10 mouse cellular contexts compared by ENCODE assay signal in genomic region chr9:20738251-20738999, GRCm38 (mm10). TPM values are rescaled to one million over a fixed set of nuclear protein-coding genes. Genes with fewer than 3 reads are reported as not detected.
DNase-seq lines count a peak whose midpoint lies in the region; ATAC-seq and TF ChIP-seq lines count a peak whose summit lies in the region.
"Had no signal": no experiment of that assay in that cellular context is flagged by ENCODE, and none has a peak within 500 bp of the region (broad histone marks: within the 10 kb centered on the region; RNA-seq: fewer than 3 reads in every experiment).

No protein-coding gene starts in this region.

- H3K9me3 ChIP-seq in hindbrain, embryonic 11.5 days (ENCODE audit: control insufficient read depth, low read length): no peaks in the 10 kb centered on the region
- no peaks in the 10 kb centered on the region for H3K9me3 ChIP-seq in hindbrain, embryonic 10.5 days
- H3K9me3 ChIP-seq: megakaryocyte, embryonic 14.5 days had no signal

- TF ChIP-seq CTCF in spleen, adult 2 months (IDR thresholded peaks at IDR 0.05; ENCODE audit: extremely low read depth, insufficient read depth, insufficient read length, insufficient replicate concordance): peak; percentile 32; the same call in 1 of the 2 replicates
- TF ChIP-seq CTCF in brain, embryonic 14.5 days (IDR thresholded peaks at IDR 0.05; ENCODE audit: borderline replicate concordance, extremely low read depth, insufficient read depth, insufficient read length): peak; percentile 65; the same call in 1 of the 2 replicates

- no peak overlapping the region for H3K4me2 ChIP-seq in hindbrain, embryonic 11.5 days (replicated peaks; ENCODE audit: low read depth, low read length)

- H3K27ac ChIP-seq in hindbrain, embryonic 11.5 days (ENCODE audit: low read depth, low read length): no peak overlapping the region
- no peak overlapping the region for H3K27ac ChIP-seq in hindbrain, embryonic 10.5 days
- H3K27ac ChIP-seq in spleen, adult 2 months (ENCODE audit: insufficient read depth, low read length): no peak overlapping the region

- DNase-seq in hindbrain, embryonic 11.5 days (ENCODE audit: low spot score): peak; percentile 39
- DNase-seq in hindbrain, embryonic 10.5 days (ENCODE audit: low spot score): no peak
- DNase-seq in spleen, adult 2 months (ENCODE audit: low read depth in 1 of 2, low spot score in 2 of 2): no peak
- no peak for DNase-seq in spleen, postnatal 36 days (ENCODE audit: low spot score in 2 of 2)
- DNase-seq in brain, embryonic 14.5 days (ENCODE audit: low read depth): peak; percentile 62
- peak; percentile 63 for DNase-seq in splenic B cell, adult 2 months (ENCODE audit: low read depth, low spot score)
- no peak for DNase-seq in spleen, adult 18-20 months
- no peak for DNase-seq in gastrocnemius, postnatal 4 days (ENCODE audit: low spot score in 2 of 2)
- DNase-seq: adrenal gland, adult 2 months had no signal

- ATAC-seq in hindbrain, embryonic 11.5 days (ENCODE audit: low FRiP score): no peak

- TF ChIP-seq POLR2A in spleen, adult 2 months (IDR thresholded peaks at IDR 0.05; ENCODE audit: low read depth, low read length): no peak
- no peak for TF ChIP-seq POLR2A in brain, embryonic 14.5 days (IDR thresholded peaks at IDR 0.05; ENCODE audit: borderline replicate concordance, extremely low read depth, insufficient read depth, insufficient read length, poor library complexity, severe bottlenecking)

- no peaks in the 10 kb centered on the region for H3K27me3 ChIP-seq in hindbrain, embryonic 11.5 days (ENCODE audit: control insufficient read depth, insufficient read depth, low read length)
- peaks cover 25% of the 10 kb centered on the region for H3K27me3 ChIP-seq in hindbrain, embryonic 10.5 days (ENCODE audit: insufficient read depth, poor library complexity, severe bottlenecking)
- H3K27me3 ChIP-seq in spleen, adult 2 months (ENCODE audit: control insufficient read depth, insufficient read depth, low read length): no peaks in the 10 kb centered on the region
- no peaks in the 10 kb centered on the region for H3K27me3 ChIP-seq in splenic B cell, adult 2 months (ENCODE audit: control insufficient read depth, insufficient read depth, low read length, poor library complexity, severe bottlenecking)

- no peak overlapping the region for H3K9ac ChIP-seq in hindbrain, embryonic 11.5 days (ENCODE audit: low read depth, low read length)

- H3K4me1 ChIP-seq in hindbrain, embryonic 11.5 days (replicated peaks; ENCODE audit: control insufficient read depth, insufficient read depth, low read length): no peaks in the 10 kb centered on the region
- no peaks in the 10 kb centered on the region; the same call in 1 of the 2 replicates for H3K4me1 ChIP-seq in hindbrain, embryonic 10.5 days (replicated peaks)
- H3K4me1 ChIP-seq in spleen, adult 2 months (ENCODE audit: control insufficient read depth, insufficient read depth, insufficient read length): no peaks in the 10 kb centered on the region

- no peaks in the 10 kb centered on the region for H3K36me3 ChIP-seq in hindbrain, embryonic 11.5 days (ENCODE audit: control insufficient read depth, insufficient read depth, low read length)
- no peaks in the 10 kb centered on the region for H3K36me3 ChIP-seq in hindbrain, embryonic 10.5 days
- H3K36me3 ChIP-seq in spleen, adult 2 months (ENCODE audit: control insufficient read depth, insufficient read depth, low read length): no peaks in the 10 kb centered on the region
- H3K36me3 ChIP-seq in splenic B cell, adult 2 months (ENCODE audit: control insufficient read depth, insufficient read depth, low read length, poor library complexity, severe bottlenecking): no peaks in the 10 kb centered on the region

- no peak overlapping the region for H3K4me3 ChIP-seq in hindbrain, embryonic 11.5 days (ENCODE audit: low read depth, low read length)
- H3K4me3 ChIP-seq in hindbrain, embryonic 10.5 days: no peak overlapping the region
- no peak overlapping the region for H3K4me3 ChIP-seq in spleen, adult 2 months (ENCODE audit: extremely low read depth, insufficient read depth, insufficient read length)
- H3K4me3 ChIP-seq: megakaryocyte, embryonic 14.5 days had no signal

- WGBS in hindbrain, embryonic 11.5 days: 49% methylated on average over 8 of the region's 8 CpGs
- 46% methylated on average over 8 of the region's 8 CpGs for WGBS in hindbrain, embryonic 10.5 days
- WGBS in spleen, adult 2 months: 46% methylated on average over 8 of the region's 8 CpGs

RNA-seq across cellular contexts. Expression of gene Olfm2, which starts 7.7 kb away (rescaled TPM):
- 64.4 and 65.1 TPM in 2 replicates for polyA plus RNA-seq in hindbrain, embryonic 11.5 days (2014; fragmentation: Nextera tagmentation; extraction: Ambion mirVana)
- 46.9 and 76.4 TPM in 2 replicates for polyA plus RNA-seq in hindbrain, embryonic 10.5 days (2016; fragmentation: Nextera tagmentation; extraction: Ambion mirVana)
- 0.50 and 0.53 TPM in 2 replicates for polyA plus RNA-seq in spleen, adult 2 months (2012; rRNA removed)
- polyA plus RNA-seq in brain, embryonic 14.5 days (2012; rRNA removed): 139 and 162 TPM in 2 replicates
- under 1 TPM; 0.74 to 0.98 TPM for total RNA-seq in gastrocnemius, postnatal 4 days (2021)

Comparison
In these comparisons a context has a peak if more than half of its experiments do, and no peak if none do; other contexts are left out.
1. DNase-seq: peak in hindbrain, embryonic 11.5 days (single experiment), brain, embryonic 14.5 days (single experiment) and splenic B cell, adult 2 months (single experiment); none in hindbrain, embryonic 10.5 days (single experiment), spleen, adult 2 months (0 of 2), spleen, postnatal 36 days (0 of 2), spleen, adult 18-20 months (0 of 2) and gastrocnemius, postnatal 4 days (0 of 2).
2. RNA of gene Olfm2, which starts 7.7 kb away (polyA plus RNA-seq): 139 to 162 TPM in brain, embryonic 14.5 days, 46.9 to 76.4 TPM in hindbrain, embryonic 10.5 days and 64.4 to 65.1 TPM in hindbrain, embryonic 11.5 days; 0.50 to 0.53 TPM in spleen, adult 2 months; every median in the first group is over 10 times any median in the second.